Mouse (Mus musculus): ENCODE data around the gene Cdc42se2.

DNA sequence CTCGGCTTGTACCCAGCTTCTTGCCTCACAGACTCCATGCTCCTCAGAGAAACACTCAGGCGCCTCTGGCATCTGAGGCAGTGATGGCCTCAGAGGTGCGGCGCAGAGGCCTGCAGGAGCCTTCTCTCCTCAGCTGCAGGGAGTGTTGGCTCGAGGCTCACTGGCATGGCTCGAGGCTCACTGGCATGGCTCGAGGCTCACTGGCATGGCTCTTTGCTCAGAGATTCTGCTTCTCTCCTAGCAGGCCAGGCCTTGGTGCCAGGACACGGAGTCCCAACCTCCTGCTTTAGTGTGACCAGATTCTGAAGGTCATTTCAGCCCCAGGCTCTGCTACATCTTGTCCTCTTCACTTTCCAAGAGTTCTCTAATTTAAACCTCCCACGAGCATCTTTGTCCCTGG lies 48.6 kb upstream of the Cdc42se2 start:
- TF ChIP-seq CTCF (IDR thresholded peaks at IDR 0.05; ENCODE audit: insufficient read depth, low read depth, low read length) (no peak), POLR2A (IDR thresholded peaks at IDR 0.05; ENCODE audit: insufficient read depth, low read depth, low read length) (no peak)
